Mouse (Mus musculus): ENCODE results near the gene Arih1. TPM values are rescaled to one million over a fixed set of nuclear protein-coding genes. Genes with fewer than 3 reads are reported as not detected.

Gene Arih1
- total RNA-seq (2021): 100 to 1,000 TPM in 1 of 2 experiments, 10 to 100 TPM in 1; 99.4 to 102 TPM

GRCm38 (mm10) chr9:59486549-59487065 lies at the start of gene Arih1:
TSS of gene Arih1 (minus strand) at chr9:59486618.
- DNase-seq: peak; percentile 99

- no peak for DNase-seq
Observed at GRCm38 (mm10) chr9:59533889-59534288, 47.5 kb upstream of the Arih1 start.

- DNase-seq: no peak
Observed at GRCm38 (mm10) chr9:59533422-59533821, 47.0 kb upstream of the Arih1 start.

GRCm38 (mm10) chr9:59531645-59532044 lies 45.2 kb upstream of the Arih1 start:
- DNase-seq: no peak

DNA sequence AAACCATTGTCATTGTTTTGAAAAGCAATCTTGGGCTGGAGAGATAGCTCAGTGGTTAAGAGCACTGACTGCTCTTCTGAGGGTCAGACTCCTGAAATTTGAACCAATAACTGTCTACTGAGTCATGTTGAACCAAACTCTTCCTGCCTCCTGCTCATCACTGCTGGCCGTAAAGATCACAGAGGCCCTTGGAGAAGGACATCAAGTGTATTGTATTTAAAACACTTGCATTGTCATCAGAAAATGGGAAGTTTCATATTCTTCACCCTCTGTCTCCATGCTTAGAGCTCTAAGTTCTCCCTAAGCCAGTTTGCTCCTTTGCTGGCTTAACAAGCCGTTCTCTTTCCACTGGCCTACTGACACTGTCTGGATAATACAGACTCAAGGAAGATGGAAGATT lies 41.9 kb upstream of the Arih1 start:
- DNase-seq: no peak

DNA sequence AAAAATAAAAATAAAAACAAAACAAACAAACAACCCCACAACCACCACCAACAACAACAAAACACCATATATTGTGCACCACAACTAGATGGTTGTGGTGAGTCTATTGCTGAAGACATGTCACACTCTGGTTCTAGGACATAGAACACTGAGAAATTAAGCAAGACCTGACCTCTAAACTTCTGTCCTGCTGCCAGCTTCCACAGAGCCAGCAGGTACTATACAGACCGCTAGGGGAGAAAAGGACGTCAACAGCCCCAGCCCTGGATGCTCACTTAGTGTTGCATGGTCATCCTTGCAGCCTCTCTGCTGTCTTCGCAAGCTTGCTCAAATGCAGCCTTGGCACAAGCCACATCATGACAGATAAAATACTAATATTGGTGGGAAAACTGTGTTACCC lies 41.2 kb upstream of the Arih1 start:
- DNase-seq: no peak

- DNase-seq: no peak
Observed at GRCm38 (mm10) chr9:59526727-59527126, 40.3 kb upstream of the Arih1 start.

DNA sequence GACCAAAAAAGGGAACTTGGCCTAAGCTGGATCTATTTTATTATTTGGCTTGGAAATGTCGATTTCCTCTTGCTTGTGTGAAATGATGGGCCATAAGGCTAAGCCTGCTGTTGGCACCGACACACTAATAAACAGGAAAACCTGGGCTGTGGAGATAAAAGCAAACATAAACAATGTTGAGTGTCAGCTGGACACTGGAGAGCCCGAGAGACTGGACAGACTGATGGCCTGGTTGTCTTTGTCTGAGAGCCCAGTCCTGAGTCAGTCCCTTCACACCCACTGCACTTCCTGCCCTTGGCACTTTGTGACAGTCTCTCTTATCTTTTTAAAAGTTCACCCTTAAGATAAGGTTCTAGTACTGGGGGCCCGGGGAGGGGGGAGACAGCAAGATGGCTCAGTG lies 36.5 kb upstream of the Arih1 start:
- DNase-seq: no peak

DNA sequence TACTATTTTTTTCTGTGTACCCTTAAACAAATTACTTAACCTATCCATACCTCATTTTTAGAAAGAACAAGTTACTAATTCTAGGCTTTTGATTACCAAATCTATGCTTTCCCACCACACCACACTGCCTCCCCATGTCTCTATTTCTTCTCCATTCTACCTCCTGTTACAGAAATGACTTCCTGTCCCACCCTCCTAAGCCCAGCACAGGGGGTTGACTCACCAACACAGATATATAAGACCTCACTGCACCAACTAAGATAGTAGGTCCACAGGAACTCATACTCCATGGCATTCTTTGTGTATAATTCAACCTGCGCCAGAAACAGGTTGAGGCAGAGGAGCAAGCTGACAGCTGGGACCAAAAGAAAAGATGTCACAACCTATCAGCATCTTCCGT lies 33.0 kb upstream of the Arih1 start:
- DNase-seq: no peak

DNA sequence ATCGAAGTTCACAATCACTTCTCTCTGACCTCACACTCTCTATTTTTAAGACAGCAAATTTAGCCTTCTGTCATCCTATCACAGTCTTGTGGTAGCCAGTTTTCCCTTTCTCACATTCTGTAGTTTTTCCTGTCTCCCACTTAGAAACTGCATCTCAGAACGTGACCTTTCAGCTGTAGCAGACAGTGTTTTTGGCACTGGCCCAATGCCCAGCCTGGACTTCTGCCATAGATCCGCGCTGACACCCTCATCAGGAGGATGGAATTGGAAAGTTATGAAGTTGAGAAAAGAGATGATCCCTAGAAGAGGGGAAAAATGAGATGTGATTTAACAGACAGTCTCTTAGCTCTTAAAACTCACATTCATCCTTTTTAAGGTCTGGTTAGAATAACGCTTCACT lies 32.6 kb upstream of the Arih1 start:
- peak; percentile 77 for DNase-seq

GRCm38 (mm10) chr9:59517127-59517526 lies 30.7 kb upstream of the Arih1 start:
- DNase-seq: no peak

DNA sequence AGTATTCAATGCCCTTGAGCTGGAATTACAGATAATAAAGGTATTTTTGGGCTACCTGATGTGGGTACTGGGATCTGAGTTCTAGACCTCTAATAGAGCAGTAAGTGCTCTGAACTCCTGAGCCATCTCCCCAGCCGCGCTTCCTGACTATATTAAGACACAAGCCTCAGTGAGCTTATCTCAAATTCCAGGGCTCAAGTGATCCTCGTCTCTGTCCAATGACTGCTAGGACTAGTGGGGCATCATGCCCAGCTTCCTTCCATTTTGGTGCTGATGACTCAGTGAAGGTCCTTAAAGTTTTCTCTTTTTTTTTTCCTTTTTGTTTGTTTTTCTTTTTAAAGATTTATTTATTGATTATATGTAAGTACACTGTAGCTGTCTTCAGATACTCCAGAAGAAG lies 28.7 kb upstream of the Arih1 start:
- peak; percentile 38 for DNase-seq

DNA sequence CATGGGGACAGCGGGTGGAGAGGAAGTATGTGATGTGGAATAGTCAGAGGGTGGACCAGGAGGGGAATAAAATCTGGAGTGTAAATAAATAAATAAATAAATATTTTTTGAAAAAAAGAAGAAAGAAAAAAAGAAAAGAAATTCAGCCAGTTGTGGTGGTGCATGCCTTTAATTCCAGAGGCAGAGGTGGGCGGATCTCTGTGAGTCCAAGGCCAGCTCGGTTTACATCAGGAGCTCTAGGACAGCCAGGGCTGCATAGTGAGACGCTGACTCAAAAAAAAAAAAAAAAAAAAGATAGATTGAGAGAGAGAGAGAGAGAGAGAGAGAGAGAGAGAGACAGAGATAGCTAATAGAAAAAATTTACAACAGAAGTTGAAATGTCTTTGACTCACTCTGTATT lies 26.0 kb upstream of the Arih1 start:
- DNase-seq: no peak

- no peak for DNase-seq
Observed at GRCm38 (mm10) chr9:59508146-59508545, 21.7 kb upstream of the Arih1 start.

GRCm38 (mm10) chr9:59487331-59487730 lies 913 bp upstream of the Arih1 start:
- DNase-seq: no peak

- DNase-seq: no peak
Observed at GRCm38 (mm10) chr9:59486076-59486518, 321 bp downstream of the Arih1 start.

DNA sequence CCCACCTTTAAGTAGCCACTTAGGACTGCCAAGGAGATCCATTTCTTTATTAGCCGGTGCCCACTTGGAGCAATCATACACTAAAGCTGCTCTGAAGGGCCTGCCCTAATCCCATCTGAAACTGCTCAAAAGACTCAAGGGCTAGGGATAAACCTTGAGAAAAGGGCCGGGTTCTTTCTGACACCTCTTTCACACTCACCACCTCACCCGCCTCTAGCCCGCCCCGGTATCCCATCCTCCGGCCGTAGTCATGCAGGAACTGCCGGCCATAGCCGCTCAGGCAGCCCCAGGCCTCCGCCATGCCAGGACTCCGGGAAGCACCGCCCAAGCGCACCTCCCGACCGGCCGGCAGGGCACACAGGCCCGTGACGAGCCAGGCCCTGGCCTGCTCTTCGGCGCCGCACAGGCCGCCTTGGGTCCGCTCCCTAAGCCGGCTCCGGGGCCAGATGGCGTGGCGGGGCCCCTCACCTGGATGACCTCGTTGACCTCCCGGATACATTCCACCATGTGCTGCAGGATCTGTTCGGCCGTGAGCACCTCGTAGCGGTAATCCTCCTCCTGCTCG lies 825 bp downstream of the Arih1 start:
- peak; percentile 76 for DNase-seq

- DNase-seq: no peak
Observed at GRCm38 (mm10) chr9:59484760-59485159, 1.7 kb downstream of the Arih1 start.

DNA sequence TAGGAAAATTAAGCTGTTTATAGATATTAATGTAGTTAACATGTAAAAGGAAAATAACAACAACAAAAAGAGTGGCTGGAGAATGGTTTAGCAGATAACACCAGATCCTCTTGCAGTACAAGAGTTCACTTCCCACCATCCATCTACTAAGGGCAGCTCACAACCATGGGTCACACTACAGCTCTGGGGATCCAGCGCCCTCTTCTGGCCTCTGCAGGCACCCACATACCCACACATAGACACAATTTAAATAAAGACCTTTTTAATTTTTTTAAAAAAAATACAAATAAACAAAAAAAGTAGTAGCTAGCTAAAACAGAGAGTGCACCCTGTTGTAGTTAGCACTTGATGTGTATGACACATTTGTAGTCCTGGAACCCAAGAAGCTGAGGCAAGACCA lies 4.0 kb downstream of the Arih1 start:
- DNase-seq: peak; percentile 45

DNA sequence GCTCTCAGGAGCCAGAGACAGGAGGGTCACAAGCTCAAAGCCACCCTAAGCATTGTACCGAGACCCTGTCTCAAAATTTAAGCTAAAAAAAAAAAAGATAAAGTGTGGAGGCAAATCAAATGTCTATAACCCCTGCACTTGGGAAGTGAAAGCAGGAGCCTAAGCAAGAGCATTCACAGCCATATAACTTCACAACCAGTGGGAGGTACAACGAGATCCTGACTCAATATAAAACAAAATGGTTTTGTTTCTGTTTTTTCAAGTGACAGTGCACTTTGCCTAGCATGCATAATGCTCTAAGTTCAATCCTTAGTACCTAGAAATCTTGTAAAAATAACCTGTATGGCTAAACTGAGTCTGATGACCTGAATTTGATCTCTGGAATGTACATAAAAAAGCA lies 9.8 kb downstream of the Arih1 start:
- DNase-seq: no peak

GRCm38 (mm10) chr9:59474838-59475237 lies 11.6 kb downstream of the Arih1 start:
- DNase-seq: no peak

GRCm38 (mm10) chr9:59473171-59473570 lies 13.2 kb downstream of the Arih1 start:
- DNase-seq: no peak

DNA sequence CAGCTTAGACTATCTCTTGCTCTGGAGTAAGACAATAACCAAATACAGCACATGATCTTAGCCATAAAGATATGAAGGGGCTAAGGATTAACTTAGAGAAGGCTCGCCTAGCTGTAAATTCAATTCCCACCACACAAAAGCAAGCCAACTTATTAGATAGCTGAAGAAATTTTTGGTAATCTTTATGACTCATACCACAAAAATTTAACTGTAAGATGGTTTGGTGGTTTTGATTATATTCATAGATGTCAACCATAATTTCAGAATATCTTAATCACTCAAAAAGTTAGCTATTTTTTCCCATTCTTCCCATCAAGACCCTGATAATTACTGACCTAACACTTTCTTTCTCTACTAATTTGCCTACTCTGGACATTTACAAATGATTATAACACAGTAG lies 17.0 kb downstream of the Arih1 start:
- DNase-seq: no peak

GRCm38 (mm10) chr9:59464293-59464692 lies 22.1 kb downstream of the Arih1 start:
- DNase-seq: no peak

DNA sequence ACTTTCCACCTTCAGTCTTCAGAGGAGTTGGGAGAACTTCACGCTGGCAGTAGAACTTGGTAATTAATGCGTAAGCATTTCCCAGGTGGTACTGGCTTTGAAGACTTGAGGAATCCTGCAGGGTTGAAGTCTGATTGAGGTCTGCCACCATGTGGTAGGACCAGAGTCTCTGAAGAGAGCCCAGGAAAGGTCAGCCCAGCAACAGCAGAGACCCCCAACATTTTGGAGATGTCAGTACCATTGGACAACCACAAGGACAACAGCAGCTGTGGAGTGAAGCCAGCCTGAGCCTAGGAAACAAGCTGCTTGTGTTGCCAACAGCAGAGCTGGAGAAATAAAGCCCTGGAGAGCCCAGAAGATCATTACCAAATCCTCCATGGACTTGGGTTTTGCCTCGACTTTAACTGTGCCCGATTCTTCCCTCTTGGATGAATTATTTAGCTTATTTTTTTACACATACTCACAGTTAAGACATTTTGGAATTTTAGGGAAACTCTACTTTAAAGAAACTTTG lies 27.4 kb downstream of the Arih1 start:
- DNase-seq: peak; percentile 12
